Mouse (Mus musculus) midbrain, embryonic 10.5 days (tissue): ENCODE measurements around the gene Ptprn. TPM values are rescaled to one million over a fixed set of nuclear protein-coding genes. Genes with fewer than 3 reads are reported as not detected.

Source experiments
- DNase-seq: peaks from one replicate; pipeline ENCODE4 v3.0.0-alpha.2; 2017; ENCODE audit warnings: low spot score
- H3K27ac ChIP-seq: fragments of 300-500 bp; sonication (generic); replicated peaks from 2 replicates; pipeline ENCODE4 v1.5.1; 2016; ENCODE audit warnings: mild to moderate bottlenecking
- H3K27me3 ChIP-seq: fragments of 300-500 bp; sonication (generic); 2 replicates; pipeline ENCODE4 v1.6.1; 2016; ENCODE audit warnings: low read depth, mild to moderate bottlenecking; ENCODE audit not compliant: poor library complexity, severe bottlenecking
- H3K36me3 ChIP-seq: fragments of 300-500 bp; sonication (generic); 2 replicates; pipeline ENCODE4 v1.6.1; 2016; ENCODE audit warnings: mild to moderate bottlenecking, moderate library complexity
- H3K4me1 ChIP-seq: fragments of 300-500 bp; sonication (generic); 2 replicates; pipeline ENCODE4 v1.6.1; 2016
- H3K4me3 ChIP-seq: fragments of 300-500 bp; sonication (generic); 2 replicates; pipeline ENCODE4 v1.5.1; 2016; ENCODE audit warnings: mild to moderate bottlenecking, moderate library complexity
- H3K9me3 ChIP-seq: fragments of 300-500 bp; sonication (generic); replicated peaks from 2 replicates; pipeline ENCODE4 v1.6.1; 2016; ENCODE audit warnings: mild to moderate bottlenecking
- WGBS: fragments of 180-500 bp; shearing (Covaris S2); methylation state at CpG from one replicate; pipeline ENCODE4 v1.1.7; 2016; 5-methylcytosine and 5-hydroxymethylcytosine counted together
- polyA plus RNA-seq: library from polyadenylated mRNA; unstranded; fragments of >200 nt; fragmentation: Nextera tagmentation; extraction: Ambion mirVana; gene quantifications from 2 replicates; pipeline ENCODE4 v1.2.1, GENCODE M21; 2016

Gene Ptprn
- polyA plus RNA-seq, 1 experiment from 2014 or later = 3.6 TPM

DNA sequence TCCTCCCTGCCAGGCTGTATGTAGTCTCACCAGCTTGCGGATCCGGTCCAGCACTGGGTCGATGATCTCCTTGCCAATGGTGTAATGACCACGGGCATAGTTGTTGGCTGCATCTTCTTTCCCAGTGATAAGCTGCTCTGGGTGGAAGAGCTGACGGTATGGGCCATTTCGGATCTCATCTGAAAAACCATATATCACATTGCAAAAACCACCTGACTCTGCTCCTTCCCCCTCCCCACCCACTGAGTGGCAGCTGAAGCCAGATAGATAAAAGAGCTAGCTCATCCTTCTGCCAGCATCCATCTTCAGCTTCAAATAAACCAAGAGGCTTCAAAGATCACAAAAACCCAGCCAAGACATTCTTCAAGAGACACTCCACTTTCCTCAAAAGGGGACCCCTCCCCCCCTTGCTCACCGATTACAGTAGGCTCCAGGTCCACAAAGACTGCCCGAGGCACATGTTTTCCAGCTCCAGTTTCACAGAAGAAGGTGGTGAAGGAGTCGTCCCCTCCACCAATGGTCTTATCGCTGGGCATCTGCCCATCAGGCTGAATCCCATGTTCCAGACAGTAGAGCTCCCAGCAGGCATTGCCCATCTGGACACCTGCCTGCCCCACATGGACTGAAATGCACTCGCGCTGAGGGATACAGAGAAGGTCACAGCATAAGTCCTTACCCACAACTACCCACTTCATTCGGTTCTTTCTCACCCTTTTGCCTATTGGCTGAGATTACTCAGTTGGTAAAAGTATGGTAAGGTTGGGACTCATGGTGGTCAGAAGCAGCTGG, 47.3 kb downstream of the Ptprn start:
- Histone ChIP-seq H3K9me3 (no peaks in the 10 kb centered on the region), H3K27ac (no peak overlapping the region), H3K36me3 (peaks cover 41% of the 10 kb centered on the region), H3K4me1 (peaks cover 34% of the 10 kb centered on the region), H3K4me3 (no peak overlapping the region), H3K27me3 (peaks cover 68% of the 10 kb centered on the region)
- no peak for DNase-seq
- WGBS = 82% methylated on average over 13 of the region's 13 CpGs

DNA sequence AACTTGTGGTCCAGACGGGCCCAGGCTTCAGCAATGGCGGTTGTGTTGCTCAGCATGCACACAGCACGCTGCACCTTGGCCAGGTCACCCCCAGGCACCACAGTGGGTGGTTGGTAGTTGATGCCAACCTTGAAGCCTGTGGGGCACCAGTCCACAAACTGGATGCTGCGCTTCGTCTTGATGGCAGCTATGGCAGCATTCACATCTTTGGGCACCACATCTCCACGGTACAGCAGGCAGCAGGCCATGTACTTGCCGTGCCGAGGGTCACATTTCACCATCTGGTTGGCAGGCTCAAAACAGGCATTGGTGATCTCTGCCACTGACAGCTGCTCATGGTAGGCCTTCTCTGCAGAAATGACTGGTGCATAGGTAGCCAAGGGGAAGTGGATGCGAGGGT, 48.5 kb downstream of the Ptprn start:
- DNase-seq = no peak
- 95% methylated on average over 9 of the region's 9 CpGs for WGBS
- Histone ChIP-seq H3K9me3 (no peaks in the 10 kb centered on the region), H3K36me3 (peaks cover 44% of the 10 kb centered on the region), H3K27ac (no peak overlapping the region), H3K4me1 (peaks cover 43% of the 10 kb centered on the region), H3K4me3 (no peak overlapping the region), H3K27me3 (peaks cover 56% of the 10 kb centered on the region)

DNA sequence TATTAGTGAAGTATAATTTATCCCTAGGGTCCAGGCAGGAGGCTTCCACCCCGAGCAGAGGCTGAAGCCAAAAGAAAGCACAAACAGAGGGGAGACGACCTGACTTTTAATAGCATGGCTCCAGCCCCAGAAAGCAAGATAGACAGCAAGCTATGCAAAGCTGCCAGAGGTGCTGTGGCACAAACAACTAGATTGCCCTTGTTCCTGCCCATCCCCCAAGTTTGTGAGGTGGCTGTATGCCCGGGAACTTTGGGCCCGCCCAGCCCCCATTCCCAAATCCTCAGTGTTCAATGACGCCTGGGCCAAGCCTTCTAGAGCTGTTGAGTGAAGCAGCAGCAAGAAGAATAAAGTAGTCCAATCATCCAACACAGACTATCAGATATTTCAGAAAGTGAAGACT, 49.4 kb downstream of the Ptprn start:
- peaks cover 47% of the 10 kb centered on the region for H3K27me3 ChIP-seq

DNA sequence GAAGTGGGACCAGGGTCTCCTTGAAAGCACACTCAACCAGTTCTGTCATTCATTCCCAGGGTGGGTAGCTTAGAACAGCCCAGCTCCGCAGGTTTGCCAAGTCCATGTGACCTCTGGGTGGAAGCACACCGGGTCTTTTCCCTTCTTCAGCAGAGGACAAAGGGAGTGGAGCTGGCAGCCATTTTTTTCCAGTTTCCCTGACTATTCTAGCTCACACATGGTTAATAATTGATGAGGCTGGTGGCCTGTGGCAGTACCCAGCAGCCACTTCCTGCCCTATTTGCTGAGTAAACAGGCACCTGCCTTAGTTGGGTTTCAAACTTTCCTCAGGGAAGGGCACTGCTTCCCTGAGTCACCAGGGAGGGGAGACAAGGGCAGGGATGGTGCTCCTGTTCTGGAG, 49.9 kb downstream of the Ptprn start:
- no peak for DNase-seq
- Histone ChIP-seq H3K27ac (no peak overlapping the region), H3K9me3 (no peaks in the 10 kb centered on the region), H3K36me3 (peaks cover 44% of the 10 kb centered on the region), H3K4me3 (no peak overlapping the region), H3K4me1 (peaks cover 48% of the 10 kb centered on the region), H3K27me3 (peaks cover 42% of the 10 kb centered on the region)
- WGBS = 89% methylated on average over 2 of the region's 2 CpGs

More for the DNA sequence above, 49.4 kb downstream of the Ptprn start:
- Histone ChIP-seq H3K4me1 (peaks cover 48% of the 10 kb centered on the region), H3K4me3 (no peak overlapping the region), H3K36me3 (peaks cover 44% of the 10 kb centered on the region), H3K9me3 (no peaks in the 10 kb centered on the region), H3K27ac (no peak overlapping the region)
- no peak for DNase-seq
- WGBS = 83% methylated on average over 5 of the region's 5 CpGs

DNA sequence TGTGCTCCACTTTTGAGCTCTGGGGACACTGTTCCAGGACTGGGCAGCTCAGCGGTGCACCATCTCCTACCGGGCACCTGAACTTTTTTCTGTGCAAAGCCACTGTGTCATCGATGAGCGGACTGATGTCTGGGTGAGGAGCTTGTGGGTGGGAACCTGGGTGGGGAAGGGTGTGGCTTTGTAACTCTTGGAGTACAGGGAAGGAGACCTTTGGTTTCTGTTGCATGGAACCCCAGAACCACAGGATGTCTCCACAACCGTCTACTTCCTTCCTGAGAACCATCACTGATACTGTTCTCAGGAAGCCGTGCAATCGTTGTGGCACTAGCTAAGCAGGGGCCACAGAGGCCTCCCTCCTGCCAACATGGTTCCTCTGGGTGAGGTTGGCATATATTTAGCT, 51.2 kb downstream of the Ptprn start:
- Histone ChIP-seq H3K36me3 (peaks cover 44% of the 10 kb centered on the region), H3K27me3 (peaks cover 35% of the 10 kb centered on the region), H3K4me3 (no peak overlapping the region), H3K4me1 (peaks cover 47% of the 10 kb centered on the region), H3K27ac (no peak overlapping the region), H3K9me3 (no peaks in the 10 kb centered on the region)
- WGBS = 90% methylated on average over 7 of the region's 7 CpGs
- DNase-seq = no peak

DNA sequence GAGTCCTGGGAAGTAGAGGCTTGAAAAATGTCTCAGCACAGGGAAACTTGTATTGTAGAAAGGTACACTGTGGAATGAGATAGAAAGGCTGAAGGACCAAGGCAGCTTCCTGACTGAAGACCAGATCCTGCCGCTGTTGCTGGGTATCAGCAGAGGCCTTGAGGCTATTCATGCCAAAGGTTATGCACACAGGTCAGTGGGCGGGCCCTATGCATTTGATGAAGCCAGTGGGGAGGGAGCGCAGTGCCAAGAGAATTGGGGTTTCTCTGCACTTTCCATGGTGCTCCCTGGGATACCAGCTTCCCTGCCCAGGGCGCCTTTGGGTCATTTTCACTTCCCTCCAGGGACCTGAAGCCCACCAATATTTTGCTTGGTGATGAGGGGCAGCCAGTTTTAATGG, 51.8 kb downstream of the Ptprn start:
- DNase-seq = no peak
- H3K4me1 ChIP-seq = peaks cover 44% of the 10 kb centered on the region
- H3K27me3 ChIP-seq = peaks cover 29% of the 10 kb centered on the region
- peaks cover 44% of the 10 kb centered on the region for H3K36me3 ChIP-seq
- 81% methylated on average over 4 of the region's 4 CpGs for WGBS
- no peak overlapping the region for H3K4me3 ChIP-seq
- no peaks in the 10 kb centered on the region for H3K9me3 ChIP-seq
- no peak overlapping the region for H3K27ac ChIP-seq

DNA sequence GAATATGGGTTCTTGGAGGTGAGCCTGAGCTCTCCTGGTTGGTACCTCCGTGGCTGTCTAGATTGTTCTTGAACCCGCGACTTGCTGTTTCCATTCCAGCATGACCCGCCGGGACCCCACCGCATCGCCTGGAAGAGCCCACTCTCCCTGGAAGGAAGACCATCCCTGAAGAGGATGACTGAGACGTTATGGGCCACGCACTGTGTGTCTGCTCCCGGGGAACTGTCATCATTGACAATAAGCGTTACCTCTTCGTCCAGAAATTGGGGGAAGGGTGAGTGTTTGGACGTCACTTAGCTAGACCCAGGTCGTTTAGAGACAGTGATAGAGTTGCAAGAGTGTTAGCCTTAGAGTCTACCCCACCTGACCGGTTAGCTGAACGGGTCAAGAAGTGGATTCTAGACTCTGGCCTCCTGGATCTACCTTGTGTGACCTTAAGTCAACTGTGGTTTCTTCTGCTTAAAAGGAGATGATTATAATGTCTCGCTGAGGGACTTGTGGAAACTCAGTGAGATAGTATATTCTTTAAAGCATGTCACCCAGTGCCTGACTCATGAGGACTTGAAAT, 53.1 kb downstream of the Ptprn start:
- Histone ChIP-seq H3K27me3 (peaks cover 16% of the 10 kb centered on the region), H3K27ac (peak overlapping the region; percentile 92), H3K4me1 (peaks cover 44% of the 10 kb centered on the region), H3K36me3 (peaks cover 44% of the 10 kb centered on the region), H3K4me3 (peak overlapping the region; percentile 98), H3K9me3 (no peaks in the 10 kb centered on the region)
- 13% methylated on average over 17 of the region's 17 CpGs for WGBS
- DNase-seq = no peak

DNA sequence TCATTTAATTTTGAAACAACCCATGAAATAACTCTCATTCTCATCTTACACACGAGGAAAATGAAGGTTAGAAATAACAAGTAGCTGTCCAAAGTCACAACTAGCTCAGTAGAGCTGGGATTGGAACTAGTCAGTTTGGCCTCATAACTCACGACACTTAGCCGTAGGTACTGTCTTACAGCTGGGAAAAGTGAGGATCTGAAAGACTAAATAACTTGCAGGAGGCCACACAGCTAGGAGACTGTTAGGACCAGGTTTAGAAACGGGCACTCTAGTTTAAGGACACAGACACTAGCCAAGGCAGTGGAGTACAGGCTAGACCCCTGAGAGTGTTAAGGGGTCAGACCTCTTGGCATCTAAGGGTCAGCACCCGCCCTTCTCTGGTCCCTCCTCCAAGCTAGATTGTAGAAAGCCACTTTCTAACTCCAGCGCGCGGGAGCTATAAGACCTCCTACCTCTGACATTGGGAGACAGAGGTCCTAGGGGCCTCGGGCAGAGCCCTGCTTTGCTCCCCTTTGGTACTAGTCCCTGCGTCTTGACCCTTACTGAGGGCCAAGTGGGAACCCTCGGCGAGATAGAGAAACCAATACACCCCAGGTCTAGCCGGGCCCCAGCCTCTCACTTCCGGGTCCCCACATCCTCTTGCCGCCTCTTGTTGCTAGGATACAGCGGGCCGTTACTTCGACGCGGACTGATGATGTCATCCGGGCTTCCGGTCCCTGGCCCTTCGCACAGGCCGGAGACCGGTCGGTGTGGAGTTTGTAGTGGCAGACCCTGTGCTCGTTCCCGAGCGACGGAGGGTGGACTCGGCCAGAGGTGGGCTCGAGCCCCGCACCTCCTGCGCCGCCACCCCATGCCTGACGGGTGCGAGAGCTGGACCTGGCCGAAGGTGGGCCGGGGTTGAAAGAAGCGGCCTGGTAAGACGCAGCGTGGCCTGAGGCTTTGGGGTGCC, 53.9 kb downstream of the Ptprn start, which contains the start of the genes Glb1l and Stk16:
Glb1l (minus strand) TSS at position 678 of the 952 bp plus-strand sequence.
Stk16 (plus strand) TSS at position 703 of the 952 bp plus-strand sequence.
- Histone ChIP-seq H3K36me3 (peaks cover 38% of the 10 kb centered on the region), H3K9me3 (no peaks in the 10 kb centered on the region), H3K4me3 (peak within 1 kb of the TSS; percentile 98), H3K27ac (peak within 1 kb of the TSS; percentile 92), H3K4me1 (peaks cover 44% of the 10 kb centered on the region), H3K27me3 (peaks cover 8% of the 10 kb centered on the region)
- peak; percentile 97 for DNase-seq
- WGBS = 6% methylated on average over 42 of the region's 42 CpGs

DNA sequence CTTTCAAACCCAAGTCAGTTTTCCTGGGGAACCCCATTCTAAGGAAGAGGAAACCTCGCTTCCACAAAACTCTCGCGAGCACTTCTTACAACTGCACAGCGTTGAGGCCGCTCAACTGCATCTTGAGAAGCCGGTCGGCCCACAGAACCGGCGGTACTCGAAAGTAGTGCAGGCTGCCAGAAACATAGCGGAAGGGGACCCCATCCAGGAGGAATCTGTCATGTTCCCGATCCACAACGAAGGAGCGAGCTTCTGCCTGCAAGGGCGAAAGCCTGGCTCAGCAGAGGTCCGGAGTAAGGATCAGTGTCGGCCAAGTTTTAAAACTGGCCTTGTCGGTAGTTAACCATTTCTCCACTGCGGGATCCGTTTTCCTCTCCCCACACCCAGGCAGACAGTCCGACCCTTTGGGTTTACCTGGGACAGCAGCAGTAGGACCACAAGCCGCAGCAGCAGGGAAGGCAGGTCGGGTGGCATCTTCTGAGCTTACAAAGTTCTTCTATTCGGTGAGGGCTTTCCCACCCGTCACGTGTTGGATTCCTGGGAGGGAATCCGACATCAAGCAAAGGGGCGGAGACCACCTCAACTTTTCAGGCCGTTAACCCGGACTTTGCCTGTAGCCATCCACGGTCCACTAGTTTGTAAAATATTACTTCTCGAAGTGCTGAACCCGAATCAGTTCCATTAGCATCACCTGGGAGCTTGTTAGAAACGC, 55.2 kb downstream of the Ptprn start:
- Histone ChIP-seq H3K9me3 (no peaks in the 10 kb centered on the region), H3K36me3 (peaks cover 25% of the 10 kb centered on the region), H3K27me3 (peaks cover 6% of the 10 kb centered on the region; the same call in 1 of the 2 replicates), H3K4me1 (peaks cover 44% of the 10 kb centered on the region), H3K4me3 (peak overlapping the region; percentile 98), H3K27ac (peak overlapping the region; percentile 58; the same call in 1 of the 2 replicates)
- DNase-seq = peak; percentile 28
- 16% methylated on average over 34 of the region's 34 CpGs for WGBS

DNA sequence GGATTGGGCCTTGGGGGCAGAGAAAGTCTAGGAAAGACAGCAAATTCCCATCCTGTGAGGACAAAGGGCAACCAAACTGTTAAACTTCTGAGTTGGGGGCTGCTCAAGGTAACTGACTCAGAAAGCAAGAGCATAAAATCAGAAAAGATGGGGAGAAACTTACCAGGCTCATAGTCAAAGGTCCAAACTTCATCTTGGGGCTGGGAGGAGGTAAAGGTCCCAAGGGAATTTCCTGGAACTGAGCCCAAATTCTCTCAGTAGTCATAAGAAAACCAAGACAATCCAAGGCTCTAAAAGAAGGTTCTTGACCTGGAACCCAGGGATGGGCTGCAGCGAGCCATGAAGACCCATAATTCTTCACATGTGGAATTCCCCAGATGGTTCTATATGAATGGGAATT, 63.1 kb downstream of the Ptprn start:
- no peak for DNase-seq
- H3K9me3 ChIP-seq = no peaks in the 10 kb centered on the region
- H3K27me3 ChIP-seq = no peaks in the 10 kb centered on the region
- no peaks in the 10 kb centered on the region for H3K4me1 ChIP-seq
- H3K36me3 ChIP-seq = peaks cover 41% of the 10 kb centered on the region
- no peak overlapping the region for H3K4me3 ChIP-seq
- H3K27ac ChIP-seq = no peak overlapping the region
- WGBS = 76% methylated on average over 1 of the region's 1 CpGs
